Mouse (Mus musculus): Measurements from ENCODE around the gene Wnt3a. TPM values are rescaled to one million over a fixed set of nuclear protein-coding genes. Genes with fewer than 3 reads are reported as not detected.

The Wnt3a gene
- 0.02 TPM in 2 replicates for polyA plus RNA-seq (2012; rRNA removed)

GRCm38 (mm10) chr11:59290702-59291303, at the start of gene Wnt3a:
Gene Wnt3a, minus strand, starts transcription at chr11:59290752.

GRCm38 (mm10) chr11:59306461-59307421, 16.2 kb upstream of the Wnt3a start, which contains the start of gene Wnt9a:
Gene Wnt9a, plus strand, starts transcription at chr11:59306928.

DNA sequence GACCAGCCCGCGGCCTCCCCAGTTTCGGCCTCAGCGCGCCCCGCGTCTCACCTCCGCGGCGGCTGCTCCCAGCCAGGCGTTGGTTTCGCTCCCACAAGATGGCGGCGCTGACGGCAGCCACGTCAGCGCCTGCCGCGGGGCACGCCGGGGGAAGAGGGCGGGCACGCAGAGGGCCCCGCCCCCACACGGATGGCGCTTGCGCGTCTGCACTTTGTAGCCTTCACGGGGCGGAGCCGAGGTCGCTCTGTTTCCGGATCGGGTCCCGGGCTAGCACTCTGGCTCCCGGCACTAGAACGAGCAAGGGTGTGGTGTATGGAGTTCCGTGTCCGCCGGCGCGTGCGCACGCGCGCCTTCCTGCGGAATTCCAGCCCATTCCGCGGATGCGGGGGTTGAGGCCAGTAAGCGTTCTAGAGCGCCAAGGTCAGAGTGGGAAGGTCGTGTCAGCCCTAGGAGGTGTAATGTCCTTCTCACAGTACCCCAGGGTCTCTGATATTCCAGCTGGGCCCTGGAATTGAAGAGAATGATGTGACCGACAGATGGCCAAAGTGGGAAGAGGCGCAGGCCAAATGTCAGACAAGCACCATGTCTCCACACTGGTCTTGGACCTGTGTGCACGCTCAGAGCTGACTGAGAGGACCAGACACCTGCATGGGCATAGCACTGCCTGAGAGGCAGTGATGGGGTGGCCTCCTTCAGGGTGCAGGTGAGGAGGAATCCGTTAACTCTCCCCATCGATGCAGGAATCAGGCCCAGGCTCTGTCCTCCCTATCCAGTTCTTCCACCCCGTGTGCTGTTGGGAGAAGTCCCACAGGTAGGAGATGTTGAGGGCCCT, 62.2 kb downstream of the Wnt3a start, which contains the start of gene Arf1:
TSS of gene Arf1 (minus strand) at position 149 of the 832 bp plus-strand sequence.

DNA sequence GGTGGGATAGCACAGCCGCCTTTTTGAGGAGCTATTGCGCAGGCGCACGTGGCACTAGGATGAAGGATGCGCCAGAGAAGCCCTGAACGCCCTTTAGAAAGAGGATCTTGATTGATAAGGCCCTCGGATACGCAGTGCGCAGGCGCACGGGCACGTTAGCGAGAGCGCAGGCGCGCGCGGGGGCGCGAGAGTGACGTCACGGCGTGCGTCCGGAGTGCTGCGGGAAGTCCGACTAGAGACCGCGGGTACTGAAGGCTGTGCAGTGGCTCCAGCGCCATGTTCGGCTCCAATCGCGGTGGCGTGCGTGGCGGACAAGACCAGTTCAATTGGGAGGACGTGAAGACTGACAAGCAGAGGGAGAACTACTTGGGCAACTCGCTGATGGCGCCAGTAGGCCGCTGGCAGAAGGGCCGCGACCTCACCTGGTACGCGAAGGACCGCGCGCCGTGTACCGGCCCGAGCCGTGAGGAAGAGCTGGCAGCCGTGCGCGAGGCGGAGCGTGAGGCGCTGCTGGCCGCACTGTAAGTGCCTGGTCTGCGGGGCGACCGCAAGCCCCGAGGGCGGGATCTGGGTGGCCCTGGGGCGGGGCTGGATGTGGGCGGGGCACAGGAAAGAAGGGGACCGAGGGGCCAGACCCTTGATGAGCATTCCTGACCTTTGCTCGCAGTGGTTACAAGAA, 82.3 kb downstream of the Wnt3a start, which contains the start of gene 2310033P09Rik:
TSS of gene 2310033P09Rik (plus strand) at position 169 of the 679 bp plus-strand sequence.

DNA sequence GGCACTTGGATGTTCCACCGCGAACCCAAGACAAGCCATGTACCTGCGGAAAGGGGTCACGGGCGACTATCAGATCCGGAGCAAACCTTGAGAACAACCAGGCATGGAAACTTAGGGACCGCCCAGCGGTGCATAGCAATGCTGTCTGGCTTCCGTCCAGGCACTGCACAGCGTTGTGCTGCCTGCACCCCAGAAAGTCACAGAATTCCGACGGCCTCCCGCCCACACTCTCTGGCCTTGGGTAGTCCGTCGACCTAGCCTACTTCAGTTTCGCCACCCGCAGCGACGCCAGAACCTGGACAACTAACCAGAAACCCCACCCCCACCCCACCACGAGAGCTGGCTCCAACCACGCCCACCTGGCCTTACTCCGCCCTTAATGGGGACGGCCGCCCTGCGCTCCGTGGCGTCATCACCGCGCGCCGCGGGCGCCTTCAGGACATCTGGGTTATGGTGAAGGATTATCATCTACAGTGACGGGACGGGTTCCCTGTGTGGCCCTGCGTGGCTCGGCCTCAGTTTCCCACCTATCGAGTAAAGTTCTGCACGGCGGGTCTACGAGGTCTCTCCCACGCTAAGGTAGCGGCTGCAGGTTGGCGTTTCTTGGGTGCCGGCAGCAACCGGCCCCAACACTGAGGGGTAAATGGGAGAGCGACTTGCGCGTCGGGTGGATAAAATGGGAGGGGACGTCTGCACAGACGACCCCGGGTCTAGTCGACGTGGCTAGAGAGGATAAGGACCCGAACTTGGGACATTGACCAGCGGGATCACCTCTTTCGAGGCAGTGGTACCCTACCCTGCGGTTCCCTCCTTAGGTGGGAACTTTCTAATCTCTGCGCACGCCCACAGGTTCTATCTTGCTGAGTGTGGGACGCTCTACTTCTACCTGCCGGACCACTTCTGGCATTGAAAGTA, 88.2 kb downstream of the Wnt3a start, which contains the start of gene Mrpl55:
TSS of gene Mrpl55 (plus strand) at position 406 of the 915 bp plus-strand sequence.

Other genes starting within 250 kb of the Wnt3a start
- 0.10 and 0.32 TPM in 2 replicates for gene Obscn, start 154.3 kb downstream of the Wnt3a start, polyA plus RNA-seq (2012; rRNA removed)
- gene Iba57, start 127.0 kb downstream of the Wnt3a start, polyA plus RNA-seq (2012; rRNA removed), result 7.9 and 8.4 TPM in 2 replicates
- 0.03 TPM in 2 replicates for gene Gjc2, start 107.5 kb downstream of the Wnt3a start, polyA plus RNA-seq (2012; rRNA removed)
- 36.1 and 41.5 TPM in 2 replicates for gene Guk1, start 98.5 kb downstream of the Wnt3a start, polyA plus RNA-seq (2012; rRNA removed)
- 23.3 and 25.0 TPM in 2 replicates for gene Mrpl55, start 88.3 kb downstream of the Wnt3a start, polyA plus RNA-seq (2012; rRNA removed)
- 23.5 and 24.0 TPM in 2 replicates for gene 2310033P09Rik, start 82.4 kb downstream of the Wnt3a start, polyA plus RNA-seq (2012; rRNA removed)
- gene Arf1, start 62.5 kb downstream of the Wnt3a start, polyA plus RNA-seq (2012; rRNA removed), result 178 and 203 TPM in 2 replicates
- gene Wnt9a, start 16.2 kb upstream of the Wnt3a start, polyA plus RNA-seq (2012; rRNA removed), result 0.10 and 0.21 TPM in 2 replicates
- gene Prss38, start 84.9 kb upstream of the Wnt3a start, polyA plus RNA-seq (2012; rRNA removed), result not detected in 2 replicates
- gene Jmjd4, start 159.3 kb upstream of the Wnt3a start, polyA plus RNA-seq (2012; rRNA removed), result 2.7 and 3.5 TPM in 2 replicates
- gene Snap47, start 160.4 kb upstream of the Wnt3a start, polyA plus RNA-seq (2012; rRNA removed), result 11.5 and 13.8 TPM in 2 replicates
- gene Zfp867, start 181.7 kb upstream of the Wnt3a start, polyA plus RNA-seq (2012; rRNA removed), result 0.71 and 0.76 TPM in 2 replicates
- gene Zkscan17, start 236.0 kb upstream of the Wnt3a start, polyA plus RNA-seq (2012; rRNA removed), result 2.2 and 2.6 TPM in 2 replicates

All from liver, embryonic 14 days (tissue).